Mouse (Mus musculus) embryonic facial prominence, embryonic 11.5 days (tissue): ENCODE measurements around the gene Ppp1r14b. TPM values are rescaled to one million over a fixed set of nuclear protein-coding genes. Genes with fewer than 3 reads are reported as not detected.

Experiments used
- ATAC-seq: fragments of 200-750 bp; cut with Nextera tagmentation; replicated peaks from 2 replicates; pipeline ENCODE4 v1.8.0; 2017; ENCODE audit warnings: low read depth; ENCODE audit not compliant: insufficient number of reproducible peaks, low FRiP score, low TSS enrichment
- DNase-seq: peaks from one replicate; pipeline ENCODE4 v3.0.0-alpha.2; 2015; ENCODE audit warnings: low spot score
- H3K27ac ChIP-seq: fragments of 300-500 bp; sonication (generic); replicated peaks from 2 replicates; pipeline ENCODE4 v1.5.1; 2014; ENCODE audit warnings: mild to moderate bottlenecking, low read depth, low read length, control low read depth
- H3K27me3 ChIP-seq: fragments of 300-500 bp; sonication (generic); 2 replicates; pipeline ENCODE4 v1.6.1; 2014; ENCODE audit warnings: mild to moderate bottlenecking, low read length, moderate library complexity, mixed read lengths; ENCODE audit not compliant: control insufficient read depth, insufficient read depth
- H3K36me3 ChIP-seq: fragments of 300-500 bp; sonication (generic); replicated peaks from 2 replicates; pipeline ENCODE4 v1.6.1; 2014; ENCODE audit warnings: low read depth, mild to moderate bottlenecking, low read length, moderate library complexity, mixed read lengths; ENCODE audit not compliant: control insufficient read depth, insufficient read depth
- H3K4me1 ChIP-seq: fragments of 300-500 bp; sonication (generic); 2 replicates; pipeline ENCODE4 v1.6.1; 2014; ENCODE audit warnings: low read length, mixed read lengths; ENCODE audit not compliant: control insufficient read depth, insufficient read depth
- H3K4me2 ChIP-seq: fragments of 300-500 bp; sonication (generic); 2 replicates; pipeline ENCODE4 v1.6.1; 2014; ENCODE audit warnings: low read depth, mild to moderate bottlenecking, control low read depth, low read length, moderate library complexity
- H3K4me3 ChIP-seq: fragments of 300-500 bp; sonication (generic); 2 replicates; pipeline ENCODE4 v1.5.1; 2014; ENCODE audit warnings: low read depth, low read length, control low read depth
- H3K9ac ChIP-seq: fragments of 300-500 bp; sonication (generic); replicated peaks from 2 replicates; pipeline ENCODE4 v1.6.1; 2014; ENCODE audit warnings: mild to moderate bottlenecking, control low read depth, low read length
- H3K9me3 ChIP-seq: fragments of 300-500 bp; sonication (generic); replicated peaks from 2 replicates; pipeline ENCODE4 v1.6.1; 2016; ENCODE audit warnings: mild to moderate bottlenecking, low read length, inconsistent platforms, mixed read lengths; ENCODE audit not compliant: control insufficient read depth
- WGBS: fragments of 180-500 bp; shearing (Covaris S2); extraction: QIAGEN DNeasy Blood & Tissue Kit; methylation state at CpG from one replicate; pipeline ENCODE4 v1.1.7; 2014; 5-methylcytosine and 5-hydroxymethylcytosine counted together
- polyA plus RNA-seq: library from polyadenylated mRNA; unstranded; fragments of >200 nt; fragmentation: Nextera tagmentation; extraction: Ambion mirVana; gene quantifications from 2 replicates; pipeline ENCODE4 v1.2.1, GENCODE M21; 2014

Ppp1r14b gene
- polyA plus RNA-seq, 1 experiment from 2014 or later, result 268 TPM

DNA sequence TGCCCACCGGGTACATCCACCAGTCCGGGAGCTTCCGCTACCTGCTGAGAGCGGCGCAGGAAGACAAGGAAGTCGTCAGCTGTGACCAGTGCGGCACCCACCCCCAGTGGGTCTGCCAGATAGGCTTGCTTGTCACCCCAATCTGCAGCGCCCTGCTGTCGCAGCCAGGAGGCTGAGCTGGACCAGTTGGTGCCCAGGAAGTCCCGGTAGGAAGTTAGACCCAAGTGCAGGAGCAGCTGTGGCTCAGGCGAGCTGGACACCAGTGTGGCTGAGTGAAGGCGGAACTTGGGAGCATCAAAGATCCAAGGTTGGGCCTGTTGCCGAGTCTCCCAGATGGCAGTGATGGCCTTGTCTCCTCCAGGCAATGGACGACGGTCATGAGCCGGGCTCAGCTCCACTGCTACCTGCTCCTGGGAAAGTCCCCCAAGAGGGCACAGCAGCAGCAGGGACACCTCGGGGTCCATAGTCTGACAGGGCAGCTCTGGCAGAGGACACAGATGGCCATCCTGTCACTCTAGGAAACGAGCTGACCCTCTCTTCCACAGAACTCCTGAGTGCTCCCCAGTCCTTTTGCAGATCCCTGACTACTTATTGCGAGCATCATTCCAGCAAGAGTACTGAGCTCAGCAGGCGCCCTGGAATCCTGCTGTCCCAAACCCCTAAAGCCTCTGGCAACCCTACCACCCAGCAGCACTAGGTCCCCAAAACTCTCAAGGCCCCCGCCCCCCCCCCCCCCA is 20.7 kb downstream of the Ppp1r14b start:
- H3K4me1 ChIP-seq, result peaks cover 12% of the 10 kb centered on the region

DNA sequence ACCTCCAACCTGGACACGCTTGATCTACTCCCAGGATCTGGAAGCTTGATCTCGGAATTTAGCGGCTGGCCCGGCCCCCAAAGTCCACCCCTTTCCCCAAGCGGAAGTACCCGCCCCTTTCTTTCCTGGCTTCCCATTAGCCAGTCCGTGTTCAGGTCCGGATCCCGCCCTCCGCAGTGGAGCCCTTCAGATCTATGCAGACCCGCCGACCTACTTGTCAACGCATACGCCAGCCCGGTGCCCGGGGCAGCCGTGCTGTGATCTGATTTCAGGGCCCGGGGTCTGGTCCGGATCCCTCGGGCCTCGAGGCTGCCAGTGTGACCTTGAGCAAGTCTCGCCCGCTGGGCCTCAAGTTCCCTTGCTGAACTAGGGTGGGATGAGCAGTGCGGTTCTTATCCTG is 21.2 kb downstream of the Ppp1r14b start, which contains the start of the genes Nudt22 and Trpt1:
Gene Nudt22, minus strand, starts transcription at position 112 of the 400 bp plus-strand sequence.
Gene Trpt1, plus strand, starts transcription at position 126 of the 400 bp plus-strand sequence.
- Histone ChIP-seq H3K27ac (no peak within 1 kb of the TSS; the same call in 1 of the 2 replicates), H3K9ac (peak within 1 kb of the TSS; percentile 66), H3K4me1 (peaks cover 12% of the 10 kb centered on the region), H3K27me3 (no peaks in the 10 kb centered on the region), H3K4me2 (peak within 1 kb of the TSS; percentile 87), H3K36me3 (peaks cover 3% of the 10 kb centered on the region), H3K4me3 (peak within 1 kb of the TSS; percentile 51), H3K9me3 (no peaks in the 10 kb centered on the region)
- ATAC-seq (peak; percentile 88), DNase-seq (peak; percentile 95)
- under 1% methylated on average over 24 of the region's 24 CpGs for WGBS

More for the DNA sequence above, 20.7 kb downstream of the Ppp1r14b start:
- Histone ChIP-seq H3K36me3 (peaks cover 3% of the 10 kb centered on the region), H3K4me3 (peak overlapping the region; percentile 51), H3K9ac (peak overlapping the region; percentile 50), H3K27ac (no peak overlapping the region), H3K27me3 (no peaks in the 10 kb centered on the region), H3K4me2 (peak overlapping the region; percentile 87), H3K9me3 (no peaks in the 10 kb centered on the region)
- DNase-seq (no peak), ATAC-seq (peak; percentile 12; the same call in 1 of the 2 replicates)
- WGBS, result 51% methylated on average over 20 of the region's 21 CpGs

DNA sequence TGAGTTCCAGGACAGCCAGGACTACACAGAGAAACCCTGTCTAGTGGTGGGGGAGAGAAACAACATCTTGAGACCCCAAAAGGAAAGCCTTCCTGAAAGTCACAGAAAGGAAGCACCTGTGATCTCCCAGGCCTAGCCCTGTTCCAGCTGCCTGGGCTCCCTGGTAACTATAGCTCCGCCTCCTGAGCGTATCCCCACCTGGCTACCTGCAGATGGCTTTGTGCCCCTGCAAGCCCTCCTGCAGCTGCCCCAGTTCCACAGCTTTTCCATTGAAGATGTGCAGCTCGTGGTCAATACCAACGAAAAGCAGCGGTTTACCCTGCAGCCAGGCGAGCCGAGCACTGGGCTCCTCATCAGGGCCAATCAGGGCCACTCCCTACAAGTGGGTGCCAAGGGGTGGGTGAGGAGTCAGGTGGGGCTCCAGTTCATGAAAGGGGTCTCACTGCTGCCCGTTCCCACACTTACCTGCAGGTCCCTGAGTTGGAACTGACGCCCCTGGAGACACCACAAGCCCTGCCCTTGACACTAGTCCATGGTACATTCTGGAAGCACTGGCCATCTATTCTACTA is 23.0 kb downstream of the Ppp1r14b start:
- WGBS, result 84% methylated on average over 9 of the region's 9 CpGs
- Histone ChIP-seq H3K4me1 (peaks cover 12% of the 10 kb centered on the region), H3K4me3 (no peak overlapping the region), H3K4me2 (no peak overlapping the region), H3K9me3 (no peaks in the 10 kb centered on the region), H3K36me3 (peaks cover 3% of the 10 kb centered on the region), H3K27ac (no peak overlapping the region), H3K9ac (no peak overlapping the region), H3K27me3 (no peaks in the 10 kb centered on the region)
- DNase-seq, result no peak
- ATAC-seq, result no peak

DNA sequence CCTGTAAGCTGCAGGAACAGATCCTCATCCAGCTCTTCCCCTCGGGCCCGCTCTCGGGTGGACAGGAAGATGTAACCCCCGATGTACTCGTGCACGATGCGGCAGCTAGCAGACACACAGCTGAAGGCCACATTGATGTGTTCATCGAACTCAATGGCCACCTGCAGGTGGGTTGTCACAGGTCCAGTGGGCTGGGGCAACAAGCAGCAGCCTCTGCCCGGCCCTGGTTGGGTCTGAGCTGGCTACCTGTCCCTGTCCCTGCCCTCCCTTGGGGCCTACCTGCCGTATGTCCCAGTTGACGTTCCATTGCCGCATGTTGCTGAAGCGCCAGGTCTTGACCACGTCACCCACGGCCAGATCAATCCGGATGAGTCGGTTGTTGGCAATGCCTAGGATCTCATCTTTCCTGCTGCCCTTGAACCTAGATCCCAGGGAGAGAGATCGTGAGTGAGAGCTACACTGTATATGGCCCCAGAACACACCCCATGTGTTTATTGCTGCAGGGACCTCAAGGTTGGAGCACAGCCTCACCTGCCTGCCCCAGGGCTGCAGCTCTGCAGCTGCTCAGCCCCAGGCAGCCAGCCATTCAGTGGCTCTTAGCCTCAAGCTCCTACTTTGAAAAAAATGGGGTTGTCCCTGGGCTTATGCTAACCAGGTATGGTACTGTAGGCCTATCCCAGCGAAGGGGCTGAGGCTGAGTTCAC is 24.7 kb downstream of the Ppp1r14b start:
- peaks cover 8% of the 10 kb centered on the region; the same call in 1 of the 2 replicates for H3K4me1 ChIP-seq
- no peak overlapping the region for H3K4me2 ChIP-seq
- H3K27me3 ChIP-seq, result no peaks in the 10 kb centered on the region
- H3K4me3 ChIP-seq, result no peak overlapping the region
- 96% methylated on average over 19 of the region's 19 CpGs for WGBS
- H3K36me3 ChIP-seq, result peaks cover 3% of the 10 kb centered on the region
- ATAC-seq (no peak), DNase-seq (no peak)
- no peak overlapping the region for H3K27ac ChIP-seq
- no peak overlapping the region for H3K9ac ChIP-seq
- no peaks in the 10 kb centered on the region for H3K9me3 ChIP-seq

DNA sequence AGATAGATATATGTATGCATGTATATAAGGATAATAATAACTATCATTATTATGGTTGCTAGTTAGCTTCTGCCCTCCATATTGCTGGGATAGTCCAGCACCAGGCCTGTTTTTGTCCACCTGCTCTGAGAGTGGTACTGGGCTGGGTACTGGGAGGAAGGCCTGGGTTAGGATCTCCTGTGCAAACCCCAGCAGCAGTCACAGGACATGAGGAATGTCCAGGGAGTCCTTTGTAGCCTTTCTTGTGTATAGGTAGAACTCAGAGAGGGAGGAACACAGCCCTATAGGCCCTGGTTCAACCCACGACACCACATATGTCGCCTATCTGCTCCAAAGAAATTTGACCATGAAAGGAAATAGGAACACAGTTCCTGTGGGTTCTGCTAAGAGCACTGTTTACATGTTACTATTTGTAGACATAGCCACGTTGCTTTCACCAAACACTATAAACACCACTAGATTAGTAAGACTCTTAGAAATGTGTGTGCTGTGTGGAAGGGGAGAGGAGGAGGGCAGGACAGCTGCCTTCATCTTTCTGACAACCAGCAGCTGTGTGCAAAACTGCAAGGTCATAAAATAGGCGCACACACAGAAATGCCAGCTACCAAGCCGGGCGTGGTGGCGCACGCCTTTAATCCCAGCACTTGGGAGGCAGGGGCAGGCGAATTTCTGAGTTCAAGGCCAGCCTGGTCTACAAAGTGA is 32.3 kb downstream of the Ppp1r14b start:
- no peak overlapping the region for H3K9ac ChIP-seq
- no peaks in the 10 kb centered on the region for H3K27me3 ChIP-seq
- H3K4me3 ChIP-seq, result no peak overlapping the region
- H3K9me3 ChIP-seq, result no peaks in the 10 kb centered on the region
- H3K4me1 ChIP-seq, result no peaks in the 10 kb centered on the region
- no peak overlapping the region for H3K4me2 ChIP-seq
- no peak overlapping the region for H3K27ac ChIP-seq
- H3K36me3 ChIP-seq, result no peaks in the 10 kb centered on the region
- ATAC-seq (no peak), DNase-seq (no peak)
- 83% methylated on average over 9 of the region's 9 CpGs for WGBS

DNA sequence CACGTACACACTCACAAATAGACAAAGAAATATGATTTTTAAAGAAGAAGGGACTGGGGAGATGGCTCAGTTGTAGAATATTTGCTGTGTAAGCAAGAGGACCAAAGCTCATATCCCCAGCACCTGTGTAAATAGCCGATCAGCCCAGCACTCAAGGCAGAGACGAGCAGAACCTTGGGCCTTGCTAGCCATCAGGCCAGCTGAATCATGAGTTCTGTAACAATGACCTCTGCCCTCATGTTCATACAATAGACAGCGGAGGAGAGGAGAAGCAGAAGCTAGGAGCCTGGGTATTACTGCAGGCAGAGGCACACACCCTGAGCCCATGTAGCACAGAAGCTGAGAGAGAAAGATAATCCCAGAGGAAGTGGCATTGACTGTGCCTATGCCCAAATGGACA is 37.7 kb downstream of the Ppp1r14b start:
- Histone ChIP-seq H3K4me1 (no peaks in the 10 kb centered on the region), H3K9ac (no peak overlapping the region), H3K4me3 (no peak overlapping the region), H3K36me3 (no peaks in the 10 kb centered on the region), H3K27me3 (no peaks in the 10 kb centered on the region), H3K4me2 (no peak overlapping the region), H3K27ac (no peak overlapping the region), H3K9me3 (no peaks in the 10 kb centered on the region)
- ATAC-seq (no peak), DNase-seq (no peak)
- 83% methylated on average over 4 of the region's 4 CpGs for WGBS

DNA sequence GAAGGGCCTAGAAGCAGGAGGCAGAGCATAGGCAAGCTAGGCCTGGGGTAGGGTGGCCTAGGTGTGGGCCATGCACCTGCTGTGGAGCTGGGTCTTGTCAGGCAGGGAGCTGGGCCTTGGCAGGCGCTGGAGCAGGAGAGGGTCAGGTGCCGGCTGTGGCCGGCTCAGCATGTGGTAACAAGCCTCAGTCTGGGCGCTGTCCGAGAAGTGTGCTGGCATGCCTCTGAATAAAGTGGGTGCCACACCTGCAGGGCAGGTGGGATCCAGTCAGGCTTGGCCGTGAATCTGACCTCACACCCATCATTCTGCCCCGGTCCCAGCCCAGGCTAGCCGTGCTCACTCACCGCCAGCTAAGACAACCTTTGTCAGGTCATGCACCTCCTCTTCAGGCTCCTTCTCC is 39.2 kb downstream of the Ppp1r14b start:
- Histone ChIP-seq H3K27me3 (no peaks in the 10 kb centered on the region), H3K4me3 (no peak overlapping the region), H3K36me3 (peaks cover 3% of the 10 kb centered on the region), H3K9me3 (no peaks in the 10 kb centered on the region), H3K4me2 (no peak overlapping the region), H3K27ac (no peak overlapping the region), H3K4me1 (no peaks in the 10 kb centered on the region), H3K9ac (no peak overlapping the region)
- WGBS, result 90% methylated on average over 9 of the region's 9 CpGs
- no peak for DNase-seq
- ATAC-seq, result no peak
